Mouse (Mus musculus) gastrocnemius, adult 18-20 months (tissue): ENCODE measurements around the gene Cmtm2a. TPM values are rescaled to one million over a fixed set of nuclear protein-coding genes. Genes with fewer than 3 reads are reported as not detected.
"Not testable (repeated sequence)": the region's sequence is repeated elsewhere in the genome, so short reads cannot be mapped to it uniquely, and the experiment has no call there.

Experiments used
- DNase-seq: peaks from one replicate; pipeline ENCODE4 v3.0.0; 2021; ENCODE audit warnings: low spot score
- total RNA-seq, 2 experiments: library from RNA; stranded (reverse); gene quantifications; 2 replicates each; pipeline ENCODE4 v1.2.3; 2021

The Cmtm2a gene
- total RNA-seq, 2 experiments from 2014 or later: not detected

- not testable (repeated sequence) for DNase-seq
These were observed 8.6 kb upstream of the Cmtm2a start for GRCm38 (mm10) chr8:104301577-104301976.

- DNase-seq: no peak
These were observed 1.4 kb upstream of the Cmtm2a start for GRCm38 (mm10) chr8:104294396-104294795.

- DNase-seq: no peak
These were observed 24.0 kb downstream of the Cmtm2a start for GRCm38 (mm10) chr8:104268937-104269440.

- no peak for DNase-seq
These were observed 24.6 kb downstream of the Cmtm2a start for GRCm38 (mm10) chr8:104268368-104268767.

GRCm38 (mm10) chr8:104264271-104264935 is 28.6 kb downstream of the Cmtm2a start:
- not testable (repeated sequence) for DNase-seq

- DNase-seq: not testable (repeated sequence)
These were observed 31.2 kb downstream of the Cmtm2a start for GRCm38 (mm10) chr8:104261802-104262201.

- no peak for DNase-seq
These were observed 40.0 kb downstream of the Cmtm2a start for GRCm38 (mm10) chr8:104253016-104253415.

- DNase-seq: no peak
These were observed 41.5 kb downstream of the Cmtm2a start for GRCm38 (mm10) chr8:104251461-104251860.

- peak; percentile 82 for DNase-seq
These were observed 42.3 kb downstream of the Cmtm2a start, which contains the start of gene Cklf for GRCm38 (mm10) chr8:104250439-104251367. TSS of gene Cklf (plus strand) at chr8:104250861.

GRCm38 (mm10) chr8:104249442-104249996 is 43.5 kb downstream of the Cmtm2a start:
- DNase-seq: no peak

- DNase-seq: peak; percentile 65
These were observed 44.7 kb downstream of the Cmtm2a start, which contains the start of gene Tk2 for GRCm38 (mm10) chr8:104248276-104248675. TSS of gene Tk2 (minus strand) at chr8:104248558.

- peak; percentile 8 for DNase-seq
These were observed 45.1 kb downstream of the Cmtm2a start for GRCm38 (mm10) chr8:104247908-104248275.

- DNase-seq: no peak
These were observed 45.7 kb downstream of the Cmtm2a start for GRCm38 (mm10) chr8:104247054-104247907.

- DNase-seq: no peak
These were observed 46.4 kb downstream of the Cmtm2a start for GRCm38 (mm10) chr8:104246621-104247020.

- no peak for DNase-seq
These were observed 50.8 kb downstream of the Cmtm2a start for GRCm38 (mm10) chr8:104242038-104242644.

- no peak for DNase-seq
These were observed 53.5 kb downstream of the Cmtm2a start for GRCm38 (mm10) chr8:104239418-104239861.

- no peak for DNase-seq
These were observed 58.4 kb downstream of the Cmtm2a start for GRCm38 (mm10) chr8:104234573-104234972.

GRCm38 (mm10) chr8:104232919-104233318 is 60.1 kb downstream of the Cmtm2a start:
- no peak for DNase-seq

GRCm38 (mm10) chr8:104232039-104232438 is 60.9 kb downstream of the Cmtm2a start:
- DNase-seq: no peak
